Mouse (Mus musculus) heart, adult 2 months (tissue): Measurements from ENCODE around the gene Tbc1d10b. TPM values are rescaled to one million over a fixed set of nuclear protein-coding genes. Genes with fewer than 3 reads are reported as not detected.

ENCODE experiments used
- DNase-seq, 2 experiments: peaks; one replicate each; pipeline ENCODE4 v3.0.0; 2021
- H3K27ac ChIP-seq: fragments of 200-600 bp; 2 replicates; pipeline ENCODE4 v1.8.1; 2022
- H3K27me3 ChIP-seq: fragments of 200-500 bp; 2 replicates; pipeline ENCODE4 v1.6.1; 2012; ENCODE audit warnings: mild to moderate bottlenecking, low read length, inconsistent platforms, mixed read lengths; ENCODE audit not compliant: control insufficient read depth, insufficient read depth
- H3K36me3 ChIP-seq: fragments of 200-500 bp; 2 replicates; pipeline ENCODE4 v1.6.1; 2012; ENCODE audit warnings: low read length, inconsistent platforms; ENCODE audit not compliant: control insufficient read depth, insufficient read depth
- H3K4me1 ChIP-seq: fragments of 200-500 bp; 2 replicates; pipeline ENCODE4 v1.6.1; 2011; ENCODE audit warnings: low read length; ENCODE audit not compliant: control insufficient read depth, insufficient read depth
- H3K4me3 ChIP-seq: fragments of 200-600 bp; 2 replicates; pipeline ENCODE4 v1.8.1; 2022
- H3K79me2 ChIP-seq: fragments of 200-500 bp; replicated peaks from 2 replicates; pipeline ENCODE4 v1.6.1; 2012; ENCODE audit warnings: mild to moderate bottlenecking, inconsistent platforms, low read length, moderate library complexity, mixed read lengths; ENCODE audit not compliant: control insufficient read depth, insufficient read depth
- H3K9ac ChIP-seq: fragments of 200-500 bp; 2 replicates; pipeline ENCODE4 v1.6.1; 2012; ENCODE audit warnings: low read depth, mild to moderate bottlenecking, control low read depth, inconsistent platforms, low read length, mixed read lengths
- CTCF ChIP-seq: fragments of 200-600 bp; IDR thresholded peaks from 2 replicates; pipeline ENCODE4 v1.8.1; 2022; ENCODE audit warnings: antibody characterized with exemption, mild to moderate bottlenecking, moderate library complexity
- EP300 ChIP-seq: fragments of 200-500 bp; IDR thresholded peaks from 2 replicates; pipeline ENCODE4 v1.6.1; 2011; ENCODE audit warnings: low read depth, low read length, control low read depth; ENCODE audit not compliant: insufficient read depth
- POLR2A ChIP-seq: fragments of 200-500 bp; IDR thresholded peaks from 2 replicates; pipeline ENCODE4 v1.6.1; 2011; ENCODE audit warnings: mild to moderate bottlenecking, low read depth, low read length, control low read depth; ENCODE audit not compliant: insufficient read depth
- WGBS: fragments of 180-500 bp; shearing (Covaris S2); methylation state at CpG from one replicate; pipeline ENCODE4 v1.1.7; 2018; 5-methylcytosine and 5-hydroxymethylcytosine counted together
- intact Hi-C: fragments of 180-260 bp; cut with DNase I; formaldehyde crosslinking; loops from one replicate; pipeline ENCODE4 v1.15.1; 2025
- polyA plus RNA-seq: library from polyadenylated mRNA; depleted of rRNA; stranded (reverse); fragments of >200 nt; gene quantifications from 2 replicates; pipeline ENCODE4 v1.2.3, GENCODE M21; 2012
- total RNA-seq, 2 experiments: library from RNA; stranded (reverse); gene quantifications; 2 replicates each; pipeline ENCODE4 v1.2.3; 2021

The Tbc1d10b gene
- total and polyA plus RNA-seq, 3 experiments, result 13.6 to 22.0 (median 20.5) TPM

DNA sequence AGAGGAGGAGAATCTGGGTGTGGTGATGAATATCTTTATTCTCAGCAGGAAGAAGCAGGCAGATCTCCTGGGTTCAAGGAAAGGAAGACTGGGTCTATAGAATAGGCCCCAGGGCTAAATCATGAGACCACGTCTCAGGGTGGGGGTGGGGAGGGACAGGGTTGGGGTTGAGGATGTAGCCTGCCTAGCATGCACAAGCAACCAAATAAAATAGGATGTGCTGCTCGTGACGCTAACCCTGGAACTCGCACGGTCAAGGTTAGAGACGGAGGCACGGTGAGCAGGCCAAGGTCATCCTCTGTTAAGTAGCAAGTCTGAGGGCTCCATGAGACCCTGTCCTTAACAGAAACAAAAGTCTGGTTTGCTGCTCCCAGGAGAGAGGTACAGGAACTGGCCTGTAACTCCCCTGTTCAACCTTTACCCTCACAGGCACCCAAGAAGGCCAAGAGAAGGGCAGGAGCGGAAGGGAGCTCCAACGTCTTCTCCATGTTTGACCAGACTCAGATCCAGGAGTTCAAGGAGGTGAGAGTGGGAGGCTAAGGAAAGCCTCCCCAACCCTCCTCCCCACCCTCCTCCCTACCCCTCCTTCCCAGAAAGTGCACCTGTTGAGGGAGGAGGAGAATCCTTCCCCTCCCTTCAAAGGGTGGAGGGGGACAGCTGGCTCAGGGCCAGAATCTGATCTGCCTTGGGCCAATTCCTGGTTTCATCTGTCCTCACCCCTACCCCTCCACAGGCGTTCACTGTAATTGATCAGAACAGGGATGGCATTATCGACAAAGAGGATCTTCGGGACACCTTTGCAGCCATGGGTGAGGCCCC, 4.4 kb upstream of the Tbc1d10b start:
- H3K36me3 ChIP-seq, result no peaks in the 10 kb centered on the region
- H3K27ac ChIP-seq, result no peak overlapping the region
- no peaks in the 10 kb centered on the region for H3K27me3 ChIP-seq
- TF ChIP-seq POLR2A (no peak), CTCF (no peak), EP300 (no peak)
- no peak for DNase-seq
- no peak overlapping the region for H3K4me3 ChIP-seq
- intact Hi-C loops, result no loop called here
- WGBS, result 88% methylated on average over 12 of the region's 12 CpGs
- peaks cover 3% of the 10 kb centered on the region; the same call in 1 of the 2 replicates for H3K4me1 ChIP-seq
- H3K79me2 ChIP-seq, result peaks cover 3% of the 10 kb centered on the region
- H3K9ac ChIP-seq, result no peak overlapping the region

DNA sequence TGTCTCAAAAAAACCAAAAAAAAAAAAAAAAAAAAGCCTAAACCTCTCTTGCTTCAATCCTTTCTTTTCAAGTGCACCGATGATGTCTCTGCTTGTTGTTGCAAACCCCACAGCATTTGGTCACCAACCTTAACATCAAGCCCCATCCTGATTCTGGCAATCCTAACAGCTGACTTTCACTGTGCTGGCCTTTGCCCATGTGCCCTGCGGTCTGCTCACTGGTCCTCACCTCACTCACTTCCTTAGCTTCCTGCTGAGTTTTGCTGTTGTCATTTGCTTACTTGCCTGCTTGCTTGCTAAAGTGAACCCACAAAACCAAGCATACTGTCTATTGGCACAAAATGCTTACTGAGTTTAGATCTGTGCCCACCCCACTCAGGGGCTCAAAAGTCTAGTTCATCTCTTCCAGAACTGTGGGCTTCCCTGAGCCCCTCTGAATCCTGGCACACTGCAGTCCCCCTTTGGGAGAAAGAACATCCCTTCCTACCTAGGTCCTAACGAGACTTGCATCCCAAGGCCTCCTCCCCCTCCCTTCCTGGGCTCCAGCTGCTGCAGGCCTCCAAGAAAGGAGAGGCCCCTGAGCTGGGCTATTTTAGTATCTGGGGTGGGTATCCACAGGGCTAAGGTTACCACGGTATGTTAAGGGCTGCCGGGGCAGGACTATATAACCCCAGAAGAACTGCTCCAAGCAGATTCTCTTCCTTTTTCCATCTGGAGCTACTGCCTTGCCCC, 2.9 kb upstream of the Tbc1d10b start:
- peaks cover 3% of the 10 kb centered on the region for H3K79me2 ChIP-seq
- intact Hi-C loops, result no loop called here
- H3K36me3 ChIP-seq, result no peaks in the 10 kb centered on the region
- H3K27ac ChIP-seq, result no peak overlapping the region
- no peak overlapping the region for H3K4me3 ChIP-seq
- H3K4me1 ChIP-seq, result peaks cover 3% of the 10 kb centered on the region; the same call in 1 of the 2 replicates
- TF ChIP-seq EP300, result no peak
- TF ChIP-seq POLR2A, result no peak
- no peak for TF ChIP-seq CTCF
- no peaks in the 10 kb centered on the region for H3K27me3 ChIP-seq
- no peak for DNase-seq
- no peak overlapping the region for H3K9ac ChIP-seq
- WGBS, result 69% methylated on average over 5 of the region's 5 CpGs

DNA sequence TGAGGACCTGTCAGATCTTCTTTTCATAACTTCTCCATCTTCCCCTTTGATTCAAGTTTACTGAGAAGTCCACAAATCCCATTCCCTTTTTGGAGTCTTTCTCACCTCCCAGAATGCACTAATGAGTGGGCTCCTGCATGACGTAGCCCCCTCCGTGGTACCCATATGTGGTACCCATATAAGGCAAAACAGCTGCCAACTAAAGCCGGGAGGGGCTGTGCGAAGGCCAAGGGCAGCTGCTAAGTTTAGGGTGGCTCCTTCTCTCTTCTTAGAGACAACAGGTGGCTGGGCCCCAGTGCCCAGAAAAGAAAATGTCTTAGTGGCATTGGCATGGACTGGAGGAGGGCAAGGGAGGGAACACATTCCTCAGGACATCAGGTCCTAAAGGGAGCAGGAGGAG, 2.0 kb upstream of the Tbc1d10b start:
- H3K4me3 ChIP-seq, result no peak overlapping the region
- H3K4me1 ChIP-seq, result peaks cover 2% of the 10 kb centered on the region; the same call in 1 of the 2 replicates

GRCm38 (mm10) chr7:127209851-127210250, 1.6 kb upstream of the Tbc1d10b start:
- DNase-seq, result no peak
- peak overlapping the region; percentile 85 for H3K27ac ChIP-seq
- H3K27me3 ChIP-seq, result no peaks in the 10 kb centered on the region
- peaks cover 3% of the 10 kb centered on the region for H3K79me2 ChIP-seq
- intact Hi-C loops, result loop anchor here (1.0 to 10.0 kb wide), 2 partner anchors 22 to 625 kb away; partner anchors contain the start of genes Apobr and Cln3
- H3K36me3 ChIP-seq, result no peaks in the 10 kb centered on the region
- no peak overlapping the region for H3K9ac ChIP-seq
- TF ChIP-seq CTCF, result no peak
- no peak for TF ChIP-seq POLR2A
- TF ChIP-seq EP300, result no peak
- H3K4me1 ChIP-seq, result peaks cover 2% of the 10 kb centered on the region; the same call in 1 of the 2 replicates
- 83% methylated on average over 5 of the region's 5 CpGs for WGBS
- H3K4me3 ChIP-seq, result no peak overlapping the region

More for the DNA sequence above, 2.0 kb upstream of the Tbc1d10b start:
- Histone ChIP-seq H3K9ac (no peak overlapping the region), H3K27me3 (no peaks in the 10 kb centered on the region), H3K79me2 (peaks cover 3% of the 10 kb centered on the region), H3K27ac (no peak overlapping the region), H3K36me3 (no peaks in the 10 kb centered on the region)
- WGBS, result 87% methylated on average over 4 of the region's 4 CpGs
- TF ChIP-seq CTCF, result no peak
- TF ChIP-seq EP300, result no peak
- TF ChIP-seq POLR2A, result no peak
- DNase-seq, result no peak
- intact Hi-C loops, result no loop called here

GRCm38 (mm10) chr7:127208553-127209438, 528 bp upstream of the Tbc1d10b start, which contains the start of gene Mylpf:
Gene Mylpf (plus strand): TSS chr7:127208890.
- H3K4me3 ChIP-seq, result peak within 1 kb of the TSS; percentile 78
- no peaks in the 10 kb centered on the region for H3K27me3 ChIP-seq
- peaks cover 2% of the 10 kb centered on the region; the same call in 1 of the 2 replicates for H3K4me1 ChIP-seq
- intact Hi-C loops, result loop anchor here (1.0 to 10.0 kb wide), 3 partner anchors 12 to 624 kb away; partner anchors contain the start of genes Apobr, Cd2bp2 and Cln3
- H3K79me2 ChIP-seq, result peaks cover 3% of the 10 kb centered on the region
- WGBS, result under 1% methylated on average over 37 of the region's 44 CpGs
- peak within 1 kb of the TSS; percentile 90 for H3K9ac ChIP-seq
- H3K27ac ChIP-seq, result peak within 1 kb of the TSS; percentile 85
- no peaks in the 10 kb centered on the region for H3K36me3 ChIP-seq
- peak; percentile 95 for TF ChIP-seq POLR2A
- TF ChIP-seq EP300, result 0 out of 2 replicates have a peak, but pooled peaks have one; percentile 55
- TF ChIP-seq CTCF, result peak; percentile 74
- DNase-seq, result peak; percentile 92 to 95
